Comparison of ENCODE assay signal across 8 mouse cellular contexts in genomic region chr8:110720685-110721598, GRCm38 (mm10). TPM values are rescaled to one million over a fixed set of nuclear protein-coding genes. Genes with fewer than 3 reads are reported as not detected.
DNase-seq lines count a peak whose midpoint lies in the region; ATAC-seq and TF ChIP-seq lines count a peak whose summit lies in the region.

TSS of gene Mtss1l (plus strand) at chr8:110721476.

- 6% methylated on average over 35 of the region's 75 CpGs for WGBS in forebrain, embryonic 13.5 days
- whole genome bisulfite sequencing in lung, embryonic 14.5 days, result 3% methylated on average over 74 of the region's 75 CpGs

- no peaks in the 10 kb centered on the region for H3K27me3 ChIP-seq in forebrain, embryonic 13.5 days
- H3K27me3 ChIP-seq in lung, embryonic 14.5 days (ENCODE audit: insufficient read depth, low read length), result no peaks in the 10 kb centered on the region

- H3K9ac ChIP-seq in ES-E14 (ENCODE audit: insufficient read depth, low read depth, low read length, poor library complexity, severe bottlenecking), result peak within 1 kb of the TSS; percentile 84
- peak within 1 kb of the TSS; percentile 92 for H3K9ac ChIP-seq in forebrain, embryonic 13.5 days
- H3K9ac ChIP-seq in lung, embryonic 14.5 days, result peak within 1 kb of the TSS; percentile 89

- H3K36me3 ChIP-seq in ES-E14 (ENCODE audit: control insufficient read depth, insufficient read depth, low read length, poor library complexity, severe bottlenecking), result 0 out of 2 replicates have a peak, but pooled peaks cover 2% of the 10 kb centered on the region
- peaks cover 13% of the 10 kb centered on the region; the same call in 1 of the 2 replicates for H3K36me3 ChIP-seq in forebrain, embryonic 13.5 days (ENCODE audit: poor library complexity, severe bottlenecking)
- peaks cover 27% of the 10 kb centered on the region for H3K36me3 ChIP-seq in lung, embryonic 14.5 days (ENCODE audit: insufficient read depth)

- intact Hi-C loops in heart, postnatal 10 days (cut with DNase I), result no loop called here

- in situ Hi-C loops in ES-E14 (cut with MboI; ENCODE audit: low sequenced_read_pairs in 2 of 2, unreplicated experiment in 2 of 2), result no loop called here

- H3K4me1 ChIP-seq in ES-E14 (ENCODE audit: control insufficient read depth in 2 of 2, insufficient read depth in 2 of 2, low read length in 2 of 2, poor library complexity in 1 of 2), result peaks cover 2 to 6% of the 10 kb centered on the region in 2 experiments; a peak in 1 of 4 replicates
- peaks cover 32% of the 10 kb centered on the region for H3K4me1 ChIP-seq in brown adipose tissue, adult 24 weeks (ENCODE audit: control insufficient read depth, insufficient read depth, insufficient read length, low read length)
- H3K4me1 ChIP-seq in forebrain, embryonic 13.5 days, result peaks cover 71% of the 10 kb centered on the region
- H3K4me1 ChIP-seq in lung, embryonic 14.5 days (ENCODE audit: insufficient read depth), result peaks cover 68% of the 10 kb centered on the region

- DNase-seq in ES-E14 (ENCODE audit: low read depth, low spot score), result peak; percentile 69
- DNase-seq in heart, postnatal 10 days, result peak; percentile 85 to 88
- peak; percentile 64 to 71 for DNase-seq in layer of hippocampus, adult 18-20 months (ENCODE audit: low spot score in 2 of 2)
- DNase-seq in lung, embryonic 14.5 days, result peak; percentile 96
- DNase-seq in retina, postnatal 1 day, result peak; percentile 94

- no peak within 1 kb of the TSS for H3K27ac ChIP-seq in ES-E14 (ENCODE audit: insufficient read depth, low read depth, low read length, poor library complexity, severe bottlenecking)
- H3K27ac ChIP-seq in brown adipose tissue, adult 24 weeks (replicated peaks; ENCODE audit: low read depth, low read length), result peak within 1 kb of the TSS; percentile 69
- peak within 1 kb of the TSS; percentile 82 for H3K27ac ChIP-seq in forebrain, embryonic 13.5 days
- H3K27ac ChIP-seq in lung, embryonic 14.5 days (ENCODE audit: low read depth), result peak within 1 kb of the TSS; percentile 97

- ATAC-seq in forebrain, embryonic 13.5 days, result peak; percentile 78
- peak; percentile 82 for ATAC-seq in lung, embryonic 14.5 days (ENCODE audit: insufficient read depth)
- no peak for ATAC-seq in inflammation-experienced regulatory T-cells, adult 6 months

- H3K4me2 ChIP-seq in forebrain, embryonic 13.5 days, result peak within 1 kb of the TSS; percentile 75
- H3K4me2 ChIP-seq in lung, embryonic 14.5 days, result peak within 1 kb of the TSS; percentile 93

- no peak for TF ChIP-seq CTCF in lung, embryonic 14.5 days (IDR thresholded peaks at IDR 0.05; ENCODE audit: low read depth)

- H3K9me3 ChIP-seq in ES-E14 (ENCODE audit: control insufficient read depth, insufficient read depth, low read depth, low read length), result no peaks in the 10 kb centered on the region
- H3K9me3 ChIP-seq in forebrain, embryonic 13.5 days (replicated peaks), result no peaks in the 10 kb centered on the region
- no peaks in the 10 kb centered on the region for H3K9me3 ChIP-seq in lung, embryonic 14.5 days (ENCODE audit: low read depth, low read length)

- H3K4me3 ChIP-seq in ES-E14 (ENCODE audit: insufficient read depth in 1 of 2, low read depth in 1 of 2, low read length in 2 of 2, poor library complexity in 1 of 2, severe bottlenecking in 1 of 2), result peak within 1 kb of the TSS; percentile 83 to 93
- H3K4me3 ChIP-seq in brown adipose tissue, adult 24 weeks (ENCODE audit: insufficient read depth, low read depth, low read length), result peak within 1 kb of the TSS; percentile 85
- H3K4me3 ChIP-seq in forebrain, embryonic 13.5 days, result peak within 1 kb of the TSS; percentile 76
- peak within 1 kb of the TSS; percentile 67 for H3K4me3 ChIP-seq in lung, embryonic 14.5 days (ENCODE audit: low read depth, low read length)

TF ChIP-seq in ES-E14, 5 proteins besides CTCF, POLR2A, EP300 and RAD21:
- TF ChIP-seq MAFK (IDR thresholded peaks at IDR 0.05; ENCODE audit: insufficient read depth, low read depth, low read length) (no peak), ZC3H11A (IDR thresholded peaks at IDR 0.05; ENCODE audit: borderline replicate concordance, low read depth, low read length) (no peak), ZNF384 (IDR thresholded peaks at IDR 0.05; ENCODE audit: low read depth, low read length) (no peak), CHD2 (IDR thresholded peaks at IDR 0.05; ENCODE audit: low read depth, low read length) (no peak), HCFC1 (IDR thresholded peaks at IDR 0.05; ENCODE audit: borderline replicate concordance, insufficient read depth, low read length) (no peak)

RNA-seq across cellular contexts. Expression of gene Mtss1l, which starts in this region (rescaled TPM):
- total RNA-seq in ES-E14 (2012; rRNA removed), result 3.0 and 3.6 TPM in 2 replicates
- polyA plus RNA-seq in brown adipose tissue, adult 24 weeks (2012; ENCODE audit: insufficient read depth, insufficient read length, missing spikeins), result 7.1 and 10.8 TPM in 2 replicates
- 11.1 and 11.5 TPM in 2 replicates for polyA plus RNA-seq in forebrain, embryonic 13.5 days (2015; fragmentation: Nextera tagmentation; extraction: Ambion mirVana)
- 10 to 100 TPM; 36.2 to 39.6 TPM for total RNA-seq in heart, postnatal 10 days (2021)
- total RNA-seq in layer of hippocampus, adult 18-20 months (2021), result 100 to 1,000 TPM; 213 to 214 TPM
- polyA plus RNA-seq in lung, embryonic 14.5 days (2014; fragmentation: Nextera tagmentation; extraction: Ambion mirVana), result 30.9 and 39.9 TPM in 2 replicates
- under 1 TPM in 1 of 3 experiments, not detected in 2; 0.19 TPM for polyA plus RNA-seq in inflammation-experienced regulatory T-cells, adult 6 months (2017; shearing (Covaris generic))

Comparison
In these comparisons a context has a peak if more than half of its experiments do, and no peak if none do; other contexts are left out.
1. RNA of gene Mtss1l (total RNA-seq): 213 to 214 TPM in layer of hippocampus, adult 18-20 months; 36.2 to 39.6 TPM in heart, postnatal 10 days and 3.0 to 3.6 TPM in ES-E14; every median in the first group is over 4 times any median in the second.
2. Peak in every context shown above with its lines, with median percentiles within 50 percentile points of each other: DNase-seq, H3K4me3 ChIP-seq and H3K9ac ChIP-seq.